Mouse (Mus musculus): ENCODE results near the gene Kitl. TPM values are rescaled to one million over a fixed set of nuclear protein-coding genes. Genes with fewer than 3 reads are reported as not detected.
A peak's percentile ranks its signal among the peaks of the same experiment; 100 is the strongest.

The Kitl gene
- polyA plus RNA-seq, 1 experiment from 2014 or later, result 7.0 TPM

DNA sequence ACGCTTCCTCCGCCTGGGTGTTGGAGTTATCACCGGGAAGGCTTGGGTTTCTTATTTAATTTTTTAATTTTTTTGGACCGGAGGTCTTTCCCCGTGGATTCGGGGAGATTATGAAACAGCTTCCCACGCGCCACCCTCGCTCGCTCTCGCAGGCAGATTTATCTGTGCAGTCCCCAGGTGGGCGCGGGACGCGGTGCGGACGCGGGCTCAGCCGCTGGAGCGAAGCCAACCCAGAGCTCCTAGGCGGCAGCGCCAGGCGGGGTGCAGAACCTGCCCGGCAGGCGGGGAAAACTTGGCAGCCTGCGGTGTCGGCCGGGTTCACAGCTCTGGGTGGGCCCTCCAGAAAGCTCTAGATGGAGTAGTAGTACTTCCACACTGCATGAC is 888 bp downstream of the Kitl start:
- H3K4me1 ChIP-seq, result peaks cover 39% of the 10 kb centered on the region
- H3K27ac ChIP-seq, result peak overlapping the region; percentile 73
- H3K27me3 ChIP-seq (ENCODE audit: low read depth, poor library complexity, severe bottlenecking), result peaks cover 53% of the 10 kb centered on the region
- under 1% methylated on average over 28 of the region's 28 CpGs for WGBS
- peak overlapping the region; percentile 71 for H3K4me3 ChIP-seq
- peak; percentile 72 for DNase-seq (ENCODE audit: low spot score)
- H3K36me3 ChIP-seq, result no peaks in the 10 kb centered on the region
- H3K9me3 ChIP-seq (replicated peaks), result no peaks in the 10 kb centered on the region

DNA sequence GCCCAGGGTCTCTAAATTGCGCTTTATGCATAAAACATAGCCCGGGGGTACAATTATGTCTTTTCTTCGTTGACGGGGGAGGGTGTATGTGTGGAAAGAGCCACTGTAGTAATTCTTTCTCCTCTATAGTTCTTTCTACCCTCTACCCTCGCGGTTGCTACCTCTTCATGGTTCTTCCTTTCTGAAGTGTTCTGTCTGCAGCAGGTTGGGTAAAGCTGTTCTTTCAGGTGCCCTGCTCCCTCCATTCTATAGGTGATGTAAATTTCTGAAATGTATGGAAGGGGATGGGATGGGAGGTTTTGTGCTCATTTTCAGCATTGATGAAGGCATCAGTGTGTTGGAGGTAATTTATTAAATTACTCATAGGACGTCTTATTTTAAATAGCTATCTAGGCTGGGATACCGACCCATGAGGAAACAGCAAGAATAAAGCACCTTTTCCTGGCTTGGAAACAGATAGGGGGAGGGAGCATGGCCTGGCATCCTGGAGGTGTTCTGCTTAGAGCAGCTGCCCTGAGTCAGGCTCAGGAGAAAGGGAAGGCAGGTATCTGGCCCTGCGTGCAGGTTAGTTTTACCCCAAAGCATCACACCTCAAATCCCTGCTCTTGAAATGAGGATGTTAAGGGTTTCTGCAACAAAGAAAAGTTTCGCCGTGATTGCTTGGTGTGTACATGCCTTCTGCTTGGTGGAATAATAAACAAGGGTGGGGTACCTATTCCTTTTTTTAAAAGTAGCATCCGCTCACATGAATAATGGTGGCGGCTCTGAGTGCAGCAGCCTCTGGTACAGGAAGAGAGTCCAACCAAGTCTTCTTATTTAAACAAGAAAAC is 1.7 kb downstream of the Kitl start:
- 16% methylated on average over 13 of the region's 13 CpGs for WGBS
- H3K36me3 ChIP-seq, result no peaks in the 10 kb centered on the region
- peak overlapping the region; percentile 71 for H3K4me3 ChIP-seq
- H3K27ac ChIP-seq, result no peak overlapping the region
- DNase-seq (ENCODE audit: low spot score), result no peak
- no peaks in the 10 kb centered on the region for H3K9me3 ChIP-seq (replicated peaks)
- H3K27me3 ChIP-seq (ENCODE audit: low read depth, poor library complexity, severe bottlenecking), result peaks cover 62% of the 10 kb centered on the region
- peaks cover 39% of the 10 kb centered on the region for H3K4me1 ChIP-seq

DNA sequence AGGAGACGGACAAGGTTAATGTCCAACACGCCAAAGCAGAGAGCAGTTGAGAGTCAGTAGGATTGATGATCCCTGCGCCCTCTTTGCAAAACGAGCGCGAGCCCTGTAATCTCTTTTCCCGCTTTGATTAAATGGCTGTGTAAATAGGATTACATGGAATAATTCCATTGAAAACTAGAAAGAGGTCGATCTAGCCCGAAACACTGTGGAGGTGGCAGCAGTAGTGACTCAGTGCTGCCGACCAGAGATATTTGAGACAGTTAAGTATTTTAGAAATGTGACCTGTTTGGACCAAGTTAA is 2.3 kb downstream of the Kitl start:
- Histone ChIP-seq H3K4me3 (peak overlapping the region; percentile 71), H3K4me1 (peaks cover 39% of the 10 kb centered on the region), H3K36me3 (no peaks in the 10 kb centered on the region), H3K9me3 (replicated peaks) (no peaks in the 10 kb centered on the region), H3K27ac (no peak overlapping the region), H3K27me3 (ENCODE audit: low read depth, poor library complexity, severe bottlenecking) (peaks cover 67% of the 10 kb centered on the region)
- DNase-seq (ENCODE audit: low spot score), result no peak
- WGBS, result 7% methylated on average over 10 of the region's 10 CpGs

DNA sequence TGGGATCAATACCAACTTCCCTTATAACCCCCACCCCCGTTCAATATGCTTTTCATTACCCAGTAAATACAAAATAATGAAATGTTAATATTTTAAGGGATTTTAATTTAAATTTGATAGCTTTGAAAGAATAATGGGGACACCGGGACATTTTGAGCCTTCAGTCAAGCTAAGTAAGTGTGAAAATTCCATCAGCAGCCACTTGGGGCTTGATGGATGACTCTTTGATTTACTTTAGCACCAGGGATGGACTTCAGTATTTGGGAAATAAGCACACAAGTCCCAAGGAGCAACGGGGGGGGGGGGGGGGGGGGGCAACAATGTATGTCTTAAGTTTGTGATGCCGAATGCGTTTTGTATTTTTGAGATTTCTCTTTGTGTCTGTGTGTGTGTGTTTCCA is 3.1 kb downstream of the Kitl start:
- no peaks in the 10 kb centered on the region for H3K9me3 ChIP-seq (replicated peaks)
- WGBS, result 28% methylated on average over 5 of the region's 5 CpGs
- H3K4me3 ChIP-seq, result no peak overlapping the region
- peaks cover 70% of the 10 kb centered on the region for H3K27me3 ChIP-seq (ENCODE audit: low read depth, poor library complexity, severe bottlenecking)
- peaks cover 39% of the 10 kb centered on the region for H3K4me1 ChIP-seq
- no peak overlapping the region for H3K27ac ChIP-seq
- H3K36me3 ChIP-seq, result no peaks in the 10 kb centered on the region
- DNase-seq (ENCODE audit: low spot score), result no peak

DNA sequence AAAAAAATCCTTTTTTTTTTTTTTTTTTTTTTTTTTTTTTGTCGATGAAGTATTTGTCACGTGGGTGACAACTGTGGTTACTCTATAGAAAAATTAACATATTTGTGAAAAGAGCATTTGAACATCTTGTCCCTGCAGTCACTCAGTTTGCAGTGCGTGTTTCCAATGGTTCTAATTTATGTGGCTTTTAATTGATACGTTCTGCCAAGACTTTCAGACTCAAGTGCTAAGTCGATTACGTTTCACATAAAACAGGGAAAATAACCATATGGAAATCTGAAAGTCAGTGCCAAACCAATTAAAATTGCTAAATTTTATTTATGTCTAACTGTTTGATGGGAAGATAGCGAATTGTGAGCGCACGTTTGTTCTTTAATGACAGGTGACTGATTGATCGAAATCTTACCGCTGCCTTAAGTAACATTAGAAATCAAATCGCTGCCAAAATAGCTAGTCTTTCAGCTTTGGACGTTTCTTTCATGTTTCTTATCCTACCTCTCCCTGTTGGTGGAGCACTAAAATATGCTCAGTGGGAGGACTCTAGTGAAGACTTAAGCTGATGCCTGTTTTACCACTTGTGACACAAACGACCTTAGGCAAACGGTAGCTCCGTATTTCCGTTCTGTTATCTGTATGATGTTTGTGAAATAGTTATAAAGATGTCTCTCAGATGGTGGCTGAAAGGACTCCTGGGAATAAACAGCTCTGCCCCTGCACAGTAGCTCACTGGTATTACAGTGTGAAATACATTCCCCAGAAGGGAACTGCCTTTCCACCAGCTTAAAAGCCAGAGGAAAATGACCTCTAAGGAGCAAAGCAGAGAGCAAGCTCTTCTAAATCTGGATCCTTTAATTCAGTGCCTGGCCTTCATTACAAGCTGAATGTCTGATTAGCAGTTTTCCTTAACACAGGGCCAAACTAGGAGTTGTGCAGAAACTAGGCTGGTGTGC is 4.1 kb downstream of the Kitl start:
- H3K9me3 ChIP-seq (replicated peaks), result no peaks in the 10 kb centered on the region
- H3K4me1 ChIP-seq, result peaks cover 39% of the 10 kb centered on the region
- DNase-seq (ENCODE audit: low spot score), result no peak
- WGBS, result 52% methylated on average over 17 of the region's 17 CpGs
- H3K27ac ChIP-seq, result no peak overlapping the region
- peaks cover 61% of the 10 kb centered on the region for H3K27me3 ChIP-seq (ENCODE audit: low read depth, poor library complexity, severe bottlenecking)
- H3K36me3 ChIP-seq, result no peaks in the 10 kb centered on the region
- H3K4me3 ChIP-seq, result no peak overlapping the region

DNA sequence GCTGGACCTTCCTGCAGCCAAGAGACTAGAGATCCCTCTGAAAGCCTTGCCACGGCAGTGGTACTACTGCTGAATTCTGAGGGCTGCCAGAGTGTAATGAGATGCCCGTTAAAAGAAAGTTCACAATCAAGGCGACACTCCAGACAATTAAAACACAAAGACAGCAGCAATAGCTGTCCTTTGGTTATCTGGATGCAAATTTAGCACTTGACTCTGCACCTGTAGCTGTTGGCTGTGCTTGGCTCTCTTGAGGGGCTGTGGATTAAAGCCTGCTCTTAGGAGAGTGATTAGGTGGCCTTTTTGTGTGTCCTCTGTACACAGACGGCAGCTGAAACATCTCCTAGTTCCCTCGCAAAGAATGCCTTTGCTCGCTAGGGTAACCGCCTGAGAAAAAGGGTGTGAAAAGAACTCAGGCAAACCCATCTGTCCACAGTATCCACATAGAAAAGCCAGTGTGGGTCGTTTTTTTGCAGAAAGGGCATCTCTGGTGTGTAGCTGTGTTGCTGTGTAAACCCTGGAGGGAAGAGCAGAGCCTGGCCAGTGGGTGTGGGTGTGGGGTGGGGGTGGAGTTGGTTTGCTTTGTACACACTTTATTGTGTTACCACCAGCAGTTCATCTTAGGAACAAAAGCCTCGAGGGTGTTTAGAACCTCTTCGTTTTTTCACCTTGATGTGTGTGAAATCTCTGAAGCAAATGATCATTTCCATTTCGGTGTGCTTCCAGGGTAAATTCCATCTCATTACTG is 6.8 kb downstream of the Kitl start:
- Histone ChIP-seq H3K4me1 (peaks cover 22% of the 10 kb centered on the region), H3K9me3 (replicated peaks) (no peaks in the 10 kb centered on the region), H3K27ac (no peak overlapping the region), H3K27me3 (ENCODE audit: low read depth, poor library complexity, severe bottlenecking) (peaks cover 41% of the 10 kb centered on the region), H3K36me3 (no peaks in the 10 kb centered on the region), H3K4me3 (no peak overlapping the region)
- DNase-seq (ENCODE audit: low spot score), result no peak
- WGBS, result 57% methylated on average over 11 of the region's 11 CpGs

DNA sequence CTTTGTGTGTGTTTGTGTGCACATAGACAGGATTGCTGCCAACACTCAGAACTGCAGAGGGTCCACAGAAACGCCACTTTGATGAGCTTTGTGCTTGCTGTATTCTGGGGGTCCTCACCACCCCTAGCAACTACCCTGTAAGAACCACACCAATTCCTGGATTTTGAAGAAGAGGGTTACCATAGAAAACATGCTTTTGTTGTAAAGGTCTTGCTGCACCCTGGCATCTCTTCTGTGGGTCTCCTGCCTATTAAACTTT is 7.3 kb downstream of the Kitl start:
- WGBS, result 77% methylated on average over 1 of the region's 1 CpGs
- Histone ChIP-seq H3K36me3 (no peaks in the 10 kb centered on the region), H3K9me3 (replicated peaks) (no peaks in the 10 kb centered on the region), H3K27ac (no peak overlapping the region), H3K4me3 (no peak overlapping the region), H3K27me3 (ENCODE audit: low read depth, poor library complexity, severe bottlenecking) (peaks cover 36% of the 10 kb centered on the region), H3K4me1 (peaks cover 17% of the 10 kb centered on the region)
- DNase-seq (ENCODE audit: low spot score), result no peak

DNA sequence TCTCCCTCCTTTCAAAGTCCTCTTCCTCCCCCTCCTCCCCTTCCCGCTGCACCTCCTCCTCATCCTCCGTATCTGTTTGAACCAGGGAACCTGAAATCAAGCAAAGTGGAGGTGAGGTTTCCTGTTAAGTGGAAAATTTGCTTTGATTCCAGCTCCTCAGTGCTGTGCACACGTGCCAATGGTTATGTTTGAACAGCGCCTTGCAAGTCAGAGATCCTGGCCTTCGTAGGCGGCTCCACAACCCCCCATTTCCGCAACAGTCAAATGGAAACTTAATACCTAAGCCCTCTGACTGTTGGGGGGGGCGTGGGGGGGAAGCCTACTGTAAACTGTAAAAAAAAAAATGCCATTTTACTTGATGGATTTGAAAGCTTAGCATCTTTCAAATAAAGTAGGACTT is 10.2 kb downstream of the Kitl start:
- DNase-seq (ENCODE audit: low spot score), result no peak
- H3K4me1 ChIP-seq, result no peaks in the 10 kb centered on the region
- no peak overlapping the region for H3K27ac ChIP-seq
- H3K36me3 ChIP-seq, result no peaks in the 10 kb centered on the region
- no peaks in the 10 kb centered on the region for H3K9me3 ChIP-seq (replicated peaks)
- peaks cover 22% of the 10 kb centered on the region for H3K27me3 ChIP-seq (ENCODE audit: low read depth, poor library complexity, severe bottlenecking)
- H3K4me3 ChIP-seq, result no peak overlapping the region
- WGBS, result 77% methylated on average over 8 of the region's 8 CpGs

DNA sequence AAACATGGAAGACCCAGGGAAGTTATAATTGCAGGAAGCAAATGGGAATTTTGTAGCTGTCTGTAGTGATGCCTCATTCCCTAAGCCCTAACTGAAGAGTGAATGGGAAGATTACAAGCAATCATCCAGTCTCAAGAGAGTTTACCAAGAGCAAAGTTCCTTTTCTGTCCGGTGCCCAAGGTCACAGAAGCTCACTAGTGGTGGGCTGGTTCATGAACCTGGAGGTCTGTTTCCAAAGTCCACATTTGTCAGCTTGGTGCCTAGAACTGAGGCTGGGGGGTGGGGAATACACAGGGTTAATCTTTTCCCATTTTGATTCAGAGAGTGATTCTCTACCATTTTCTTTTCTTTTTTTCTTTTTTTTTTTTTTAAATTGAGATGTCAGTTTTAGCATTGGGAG is 11.3 kb downstream of the Kitl start:
- no peak overlapping the region for H3K4me3 ChIP-seq
- H3K36me3 ChIP-seq, result no peaks in the 10 kb centered on the region
- peaks cover 4% of the 10 kb centered on the region for H3K4me1 ChIP-seq
- no peaks in the 10 kb centered on the region for H3K9me3 ChIP-seq (replicated peaks)
- 80% methylated on average over 1 of the region's 1 CpGs for WGBS
- H3K27ac ChIP-seq, result no peak overlapping the region
- peaks cover 12% of the 10 kb centered on the region; the same call in 1 of the 2 replicates for H3K27me3 ChIP-seq (ENCODE audit: low read depth, poor library complexity, severe bottlenecking)
- no peak for DNase-seq (ENCODE audit: low spot score)

DNA sequence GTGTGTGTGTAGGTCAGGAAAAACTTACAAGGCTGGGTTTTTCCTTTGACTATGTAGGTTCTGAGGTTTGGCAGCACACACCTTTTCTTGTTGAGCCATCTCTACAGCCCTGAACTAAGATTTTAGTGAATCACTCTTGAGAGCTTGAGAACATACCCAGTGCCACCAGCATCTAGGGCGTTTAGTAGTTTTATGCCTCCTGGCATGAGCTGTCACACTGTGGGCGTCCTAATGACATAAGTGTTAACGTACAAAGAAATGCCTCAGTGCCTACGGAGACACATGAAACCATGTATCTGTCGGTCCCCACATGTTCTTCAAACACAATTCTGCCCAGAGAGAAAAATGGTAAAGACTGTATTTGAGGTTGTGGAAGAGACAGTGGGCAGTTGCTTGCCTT is 15.0 kb downstream of the Kitl start:
- H3K27ac ChIP-seq, result no peak overlapping the region
- no peak for DNase-seq (ENCODE audit: low spot score)
- WGBS, result 90% methylated on average over 5 of the region's 5 CpGs

DNA sequence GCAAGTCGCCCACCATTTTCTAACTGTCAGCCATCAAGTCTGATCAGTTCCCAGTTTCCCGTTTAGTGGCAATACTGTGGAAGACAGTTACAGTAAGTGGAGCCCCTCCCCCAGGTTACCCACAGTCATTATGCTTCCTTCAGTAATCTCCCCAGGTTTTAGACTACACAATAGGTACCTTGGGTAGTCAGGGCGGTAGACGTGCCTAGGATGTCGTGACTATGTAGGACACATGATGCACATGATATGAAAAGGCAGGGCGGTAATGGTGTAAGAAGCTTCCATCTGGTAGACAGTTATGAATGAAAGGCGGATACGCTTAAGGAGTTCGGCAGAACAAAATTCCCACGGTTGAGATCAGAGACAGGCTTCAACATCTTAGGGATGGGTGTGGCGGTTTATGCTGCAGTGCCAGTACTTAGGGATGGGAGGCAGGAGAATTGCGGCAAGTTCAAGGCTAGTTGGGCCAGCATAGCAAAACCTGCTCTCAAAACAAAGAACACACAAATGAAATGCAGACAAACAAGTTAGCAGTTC is 15.6 kb downstream of the Kitl start:
- 80% methylated on average over 12 of the region's 12 CpGs for WGBS
- Histone ChIP-seq H3K4me3 (no peak overlapping the region), H3K27me3 (ENCODE audit: low read depth, poor library complexity, severe bottlenecking) (no peaks in the 10 kb centered on the region)

More for the DNA sequence above, 15.0 kb downstream of the Kitl start:
- Histone ChIP-seq H3K4me1 (peaks cover 4% of the 10 kb centered on the region), H3K9me3 (replicated peaks) (no peaks in the 10 kb centered on the region), H3K27me3 (ENCODE audit: low read depth, poor library complexity, severe bottlenecking) (no peaks in the 10 kb centered on the region), H3K36me3 (no peaks in the 10 kb centered on the region), H3K4me3 (no peak overlapping the region)

DNA sequence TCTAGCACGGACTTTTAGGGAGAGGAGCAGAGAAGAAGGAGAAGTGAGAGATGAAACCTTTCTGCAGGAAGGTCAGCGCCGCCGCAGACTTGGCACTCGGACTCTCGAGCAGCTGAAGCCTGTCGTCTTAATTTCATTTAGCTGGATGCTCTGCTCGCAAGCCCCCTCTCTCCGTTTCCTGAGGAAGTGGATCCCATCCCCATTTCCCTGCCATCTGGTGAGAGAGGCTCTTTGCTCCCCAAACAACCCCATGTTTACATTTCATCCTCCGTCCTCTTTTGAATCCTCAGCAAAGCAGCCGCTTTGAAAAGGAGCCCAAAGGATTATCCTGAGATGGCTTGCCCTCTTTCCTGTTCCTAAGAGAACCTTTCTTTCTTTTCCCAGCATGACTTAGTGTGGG is 16.2 kb downstream of the Kitl start:
- H3K36me3 ChIP-seq, result no peaks in the 10 kb centered on the region
- WGBS, result 32% methylated on average over 11 of the region's 11 CpGs
- no peak overlapping the region for H3K27ac ChIP-seq
- H3K9me3 ChIP-seq (replicated peaks), result no peaks in the 10 kb centered on the region
- H3K4me1 ChIP-seq, result peaks cover 4% of the 10 kb centered on the region
- no peaks in the 10 kb centered on the region for H3K27me3 ChIP-seq (ENCODE audit: low read depth, poor library complexity, severe bottlenecking)
- no peak for DNase-seq (ENCODE audit: low spot score)
- H3K4me3 ChIP-seq, result no peak overlapping the region

More for the DNA sequence above, 15.6 kb downstream of the Kitl start:
- Histone ChIP-seq H3K9me3 (replicated peaks) (no peaks in the 10 kb centered on the region), H3K36me3 (no peaks in the 10 kb centered on the region), H3K4me1 (peaks cover 4% of the 10 kb centered on the region), H3K27ac (no peak overlapping the region)
- DNase-seq (ENCODE audit: low spot score), result no peak

DNA sequence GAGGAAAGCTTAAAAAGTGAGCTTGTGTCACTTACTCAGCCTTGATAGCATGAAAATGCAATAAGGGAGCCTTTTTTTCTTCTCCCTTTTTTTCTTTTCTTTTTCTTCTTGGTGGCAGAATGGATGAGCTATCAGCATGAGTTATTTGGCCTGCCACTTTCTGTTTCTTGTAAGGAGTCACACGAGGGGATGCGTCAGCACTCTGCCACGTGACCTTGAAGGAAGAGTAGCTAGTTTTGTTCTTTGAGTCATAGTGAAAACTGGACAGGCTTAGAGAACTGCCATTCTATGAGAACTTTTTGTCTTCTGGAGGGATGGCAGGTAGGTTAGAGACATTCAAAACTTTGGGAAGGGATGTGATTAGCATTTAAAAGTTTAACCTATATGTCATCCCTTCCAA is 17.1 kb downstream of the Kitl start:
- Histone ChIP-seq H3K27ac (no peak overlapping the region), H3K27me3 (ENCODE audit: low read depth, poor library complexity, severe bottlenecking) (no peaks in the 10 kb centered on the region), H3K4me3 (no peak overlapping the region), H3K4me1 (peaks cover 8% of the 10 kb centered on the region), H3K9me3 (replicated peaks) (no peaks in the 10 kb centered on the region), H3K36me3 (no peaks in the 10 kb centered on the region)
- WGBS, result 71% methylated on average over 3 of the region's 3 CpGs
- no peak for DNase-seq (ENCODE audit: low spot score)
